Mouse (Mus musculus) urinary bladder, adult 2 months (tissue): ENCODE measurements at regions not wholly inside any gene's neighbourhood (a gene's known extent, or its start where the extent isn't known, plus 50 kb on each side); places are given as distances from the start of the nearest gene placed in this dataset.

Experiments used
- DNase-seq: peaks from one replicate; pipeline ENCODE4 v3.0.0; 2022; ENCODE audit warnings: low spot score

- no peak for DNase-seq
Measured at GRCm38 (mm10) chr2:116979561-116980391, 101.3 kb downstream of the Tmco5 start.

GRCm38 (mm10) chr2:116980692-116981091 lies 102.2 kb downstream of the Tmco5 start:
- DNase-seq = no peak

- no peak for DNase-seq
Measured at GRCm38 (mm10) chr2:116983351-116983750, 104.9 kb downstream of the Tmco5 start.

- DNase-seq = no peak
Measured at GRCm38 (mm10) chr2:116983821-116984351, 105.4 kb downstream of the Tmco5 start.

- no peak for DNase-seq
Measured at GRCm38 (mm10) chr2:116984597-116984996, 106.1 kb downstream of the Tmco5 start.

- DNase-seq = no peak
Measured at GRCm38 (mm10) chr2:116985549-116985948, 107.1 kb downstream of the Tmco5 start.

GRCm38 (mm10) chr2:116988953-116989674 lies 110.6 kb downstream of the Tmco5 start:
- DNase-seq = no peak

- no peak for DNase-seq
Measured at GRCm38 (mm10) chr2:116990106-116990505, 111.6 kb downstream of the Tmco5 start.

GRCm38 (mm10) chr2:116991561-116992042 lies 113.1 kb downstream of the Tmco5 start:
- DNase-seq = no peak

GRCm38 (mm10) chr2:116993724-116994123 lies 115.2 kb downstream of the Tmco5 start:
- DNase-seq = no peak

GRCm38 (mm10) chr2:116996302-116996701 lies 117.8 kb downstream of the Tmco5 start:
- DNase-seq = no peak

- no peak for DNase-seq
Measured at GRCm38 (mm10) chr2:116998822-116999221, 120.3 kb downstream of the Tmco5 start.

GRCm38 (mm10) chr2:116999592-116999991 lies 121.1 kb downstream of the Tmco5 start:
- no peak for DNase-seq

GRCm38 (mm10) chr2:117003976-117004375 lies 117.2 kb upstream of the Spred1 start:
- DNase-seq = no peak

GRCm38 (mm10) chr2:117006846-117007245 lies 114.3 kb upstream of the Spred1 start:
- DNase-seq = no peak

GRCm38 (mm10) chr2:117008922-117009321 lies 112.3 kb upstream of the Spred1 start:
- DNase-seq = no peak

- DNase-seq = no peak
Measured at GRCm38 (mm10) chr2:117010001-117010400, 111.2 kb upstream of the Spred1 start.

GRCm38 (mm10) chr2:117010942-117011341 lies 110.2 kb upstream of the Spred1 start:
- no peak for DNase-seq

- DNase-seq = no peak
Measured at GRCm38 (mm10) chr2:117017921-117018651, 103.1 kb upstream of the Spred1 start.

- no peak for DNase-seq
Measured at GRCm38 (mm10) chr2:117018917-117019538, 102.1 kb upstream of the Spred1 start.

- no peak for DNase-seq
Measured at GRCm38 (mm10) chr2:117019552-117019951, 101.6 kb upstream of the Spred1 start.
